Mouse (Mus musculus): Measurements from ENCODE around the gene Plcb1.

DNA sequence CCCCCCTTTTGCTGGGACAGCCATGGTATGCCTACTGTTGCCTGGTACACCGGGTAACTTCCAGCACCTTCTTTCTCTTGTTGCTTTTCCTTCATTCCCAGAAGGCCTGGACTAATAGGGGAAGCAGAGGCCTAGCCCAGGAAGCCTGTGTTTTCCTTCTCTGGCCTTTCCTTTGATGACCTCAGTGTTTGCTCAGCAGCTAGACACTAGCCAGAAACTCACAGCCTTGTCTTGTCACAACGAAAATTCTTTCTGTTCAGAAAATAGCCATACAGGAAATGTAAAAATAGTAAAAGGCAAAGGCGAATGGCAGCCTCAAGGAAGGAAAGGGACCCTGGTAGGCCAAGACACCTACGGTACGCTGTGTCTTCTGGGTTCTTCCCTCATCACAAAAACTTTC lies 489.1 kb downstream of the Plcb1 start:
- TF ChIP-seq EP300 (IDR thresholded peaks at IDR 0.05; ENCODE audit: low read depth) (no peak; the same call in 1 of the 2 replicates), CTCF (IDR thresholded peaks at IDR 0.05; ENCODE audit: low read depth) (no peak)
